Mouse (Mus musculus): Measurements from ENCODE around the gene Gtf2a1l. TPM values are rescaled to one million over a fixed set of nuclear protein-coding genes. Genes with fewer than 3 reads are reported as not detected.

Gene Gtf2a1l
- polyA plus RNA-seq, 1 experiment from 2014 or later = 0.47 TPM

GRCm38 (mm10) chr17:88669921-88670320 lies 1.5 kb downstream of the Gtf2a1l start:
- 22% methylated on average over 2 of the region's 2 CpGs for WGBS
- H3K27me3 ChIP-seq (replicated peaks; ENCODE audit: control insufficient read depth, insufficient read depth, low read length) = peaks cover 4% of the 10 kb centered on the region; the same call in 1 of the 2 replicates
- no peak overlapping the region for H3K4me2 ChIP-seq (ENCODE audit: low read depth, low read length)
- H3K9ac ChIP-seq (ENCODE audit: low read depth, low read length) = no peak overlapping the region
- no peaks in the 10 kb centered on the region for H3K9me3 ChIP-seq (ENCODE audit: control insufficient read depth, low read length)
- DNase-seq (ENCODE audit: low spot score) (peak; percentile 9), ATAC-seq (ENCODE audit: low read depth) (no peak)
- H3K4me3 ChIP-seq (ENCODE audit: low read depth, low read length) = no peak overlapping the region
- no peak overlapping the region for H3K27ac ChIP-seq (replicated peaks; ENCODE audit: low read depth, low read length)
- H3K36me3 ChIP-seq (ENCODE audit: control insufficient read depth, insufficient read depth, low read length) = no peaks in the 10 kb centered on the region
- peaks cover 12% of the 10 kb centered on the region; the same call in 1 of the 2 replicates for H3K4me1 ChIP-seq (ENCODE audit: control insufficient read depth, insufficient read depth, low read length)

DNA sequence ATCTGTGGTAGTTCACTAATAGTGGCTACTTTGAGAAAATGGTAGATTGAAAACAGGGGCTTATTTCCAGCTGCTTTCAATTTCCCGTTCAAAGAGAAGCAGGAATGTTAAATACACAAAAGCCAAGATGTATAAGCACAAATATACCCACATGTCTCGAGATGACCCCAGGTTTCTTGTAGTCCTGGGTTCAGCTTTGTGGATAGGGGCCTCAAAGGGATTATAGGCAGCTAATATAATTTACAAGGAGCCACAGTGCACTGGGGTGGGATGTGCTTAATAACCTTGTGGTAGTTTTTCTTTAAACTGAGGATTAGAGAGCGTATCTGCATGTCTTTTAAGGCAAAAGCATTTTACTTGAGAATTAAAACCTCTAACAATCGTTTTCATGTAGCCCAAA lies 2.3 kb downstream of the Gtf2a1l start:
- Histone ChIP-seq H3K4me1 (ENCODE audit: control insufficient read depth, insufficient read depth, low read length) (peaks cover 12% of the 10 kb centered on the region; the same call in 1 of the 2 replicates), H3K27me3 (replicated peaks; ENCODE audit: control insufficient read depth, insufficient read depth, low read length) (peaks cover 4% of the 10 kb centered on the region; the same call in 1 of the 2 replicates), H3K4me2 (ENCODE audit: low read depth, low read length) (no peak overlapping the region), H3K4me3 (ENCODE audit: low read depth, low read length) (no peak overlapping the region), H3K9ac (ENCODE audit: low read depth, low read length) (no peak overlapping the region), H3K36me3 (ENCODE audit: control insufficient read depth, insufficient read depth, low read length) (no peaks in the 10 kb centered on the region), H3K27ac (replicated peaks; ENCODE audit: low read depth, low read length) (no peak overlapping the region), H3K9me3 (ENCODE audit: control insufficient read depth, low read length) (no peaks in the 10 kb centered on the region)
- ATAC-seq (ENCODE audit: low read depth) = no peak
- 14% methylated on average over 4 of the region's 4 CpGs for WGBS
- DNase-seq (ENCODE audit: low spot score) = no peak

- Histone ChIP-seq H3K36me3 (ENCODE audit: control insufficient read depth, insufficient read depth, low read length) (no peaks in the 10 kb centered on the region), H3K4me2 (ENCODE audit: low read depth, low read length) (no peak overlapping the region), H3K4me1 (ENCODE audit: control insufficient read depth, insufficient read depth, low read length) (peaks cover 5% of the 10 kb centered on the region; the same call in 1 of the 2 replicates), H3K9ac (ENCODE audit: low read depth, low read length) (no peak overlapping the region), H3K27me3 (replicated peaks; ENCODE audit: control insufficient read depth, insufficient read depth, low read length) (no peaks in the 10 kb centered on the region), H3K27ac (replicated peaks; ENCODE audit: low read depth, low read length) (no peak overlapping the region), H3K4me3 (ENCODE audit: low read depth, low read length) (no peak overlapping the region), H3K9me3 (ENCODE audit: control insufficient read depth, low read length) (no peaks in the 10 kb centered on the region)
- ATAC-seq (ENCODE audit: low read depth) = no peak
- DNase-seq (ENCODE audit: low spot score) = no peak
- WGBS = 90% methylated on average over 23 of the region's 23 CpGs
These were observed 7.2 kb downstream of the Gtf2a1l start for GRCm38 (mm10) chr17:88675310-88676309.

GRCm38 (mm10) chr17:88688226-88688625 lies 19.8 kb downstream of the Gtf2a1l start:
- Histone ChIP-seq H3K4me1 (ENCODE audit: control insufficient read depth, insufficient read depth, low read length) (no peaks in the 10 kb centered on the region), H3K9ac (ENCODE audit: low read depth, low read length) (no peak overlapping the region), H3K27ac (replicated peaks; ENCODE audit: low read depth, low read length) (no peak overlapping the region), H3K27me3 (replicated peaks; ENCODE audit: control insufficient read depth, insufficient read depth, low read length) (no peaks in the 10 kb centered on the region), H3K9me3 (ENCODE audit: control insufficient read depth, low read length) (no peaks in the 10 kb centered on the region), H3K36me3 (ENCODE audit: control insufficient read depth, insufficient read depth, low read length) (no peaks in the 10 kb centered on the region), H3K4me2 (ENCODE audit: low read depth, low read length) (no peak overlapping the region), H3K4me3 (ENCODE audit: low read depth, low read length) (no peak overlapping the region)
- DNase-seq (ENCODE audit: low spot score) = no peak
- WGBS = 59% methylated on average over 11 of the region's 11 CpGs
- no peak for ATAC-seq (ENCODE audit: low read depth)

GRCm38 (mm10) chr17:88696656-88697333 lies 28.3 kb downstream of the Gtf2a1l start:
- peak; percentile 69 for DNase-seq (ENCODE audit: low spot score)
- WGBS = 31% methylated on average over 9 of the region's 9 CpGs
- H3K4me3 ChIP-seq (ENCODE audit: low read depth, low read length) = no peak overlapping the region
- no peaks in the 10 kb centered on the region for H3K9me3 ChIP-seq (ENCODE audit: control insufficient read depth, low read length)
- H3K4me2 ChIP-seq (ENCODE audit: low read depth, low read length) = peak overlapping the region; percentile 32
- H3K27ac ChIP-seq (replicated peaks; ENCODE audit: low read depth, low read length) = peak overlapping the region; percentile 61
- H3K4me1 ChIP-seq (ENCODE audit: control insufficient read depth, insufficient read depth, low read length) = peaks cover 4% of the 10 kb centered on the region; the same call in 1 of the 2 replicates
- ATAC-seq (ENCODE audit: low read depth) = peak; percentile 62; the same call in 1 of the 2 replicates
- no peaks in the 10 kb centered on the region for H3K27me3 ChIP-seq (replicated peaks; ENCODE audit: control insufficient read depth, insufficient read depth, low read length)
- H3K9ac ChIP-seq (ENCODE audit: low read depth, low read length) = no peak overlapping the region
- no peaks in the 10 kb centered on the region for H3K36me3 ChIP-seq (ENCODE audit: control insufficient read depth, insufficient read depth, low read length)

- Histone ChIP-seq H3K9me3 (ENCODE audit: control insufficient read depth, low read length) (no peaks in the 10 kb centered on the region), H3K36me3 (ENCODE audit: control insufficient read depth, insufficient read depth, low read length) (no peaks in the 10 kb centered on the region), H3K4me3 (ENCODE audit: low read depth, low read length) (no peak overlapping the region), H3K4me2 (ENCODE audit: low read depth, low read length) (no peak overlapping the region), H3K27ac (replicated peaks; ENCODE audit: low read depth, low read length) (no peak overlapping the region), H3K27me3 (replicated peaks; ENCODE audit: control insufficient read depth, insufficient read depth, low read length) (no peaks in the 10 kb centered on the region), H3K4me1 (ENCODE audit: control insufficient read depth, insufficient read depth, low read length) (peaks cover 8% of the 10 kb centered on the region), H3K9ac (ENCODE audit: low read depth, low read length) (no peak overlapping the region)
- DNase-seq (ENCODE audit: low spot score) = no peak
- ATAC-seq (ENCODE audit: low read depth) = no peak
These were observed 32.4 kb downstream of the Gtf2a1l start for GRCm38 (mm10) chr17:88700901-88701300.

- no peaks in the 10 kb centered on the region for H3K27me3 ChIP-seq (replicated peaks; ENCODE audit: control insufficient read depth, insufficient read depth, low read length)
- peaks cover 3% of the 10 kb centered on the region; the same call in 1 of the 2 replicates for H3K4me1 ChIP-seq (ENCODE audit: control insufficient read depth, insufficient read depth, low read length)
- no peak overlapping the region for H3K27ac ChIP-seq (replicated peaks; ENCODE audit: low read depth, low read length)
- H3K4me2 ChIP-seq (ENCODE audit: low read depth, low read length) = no peak overlapping the region
- DNase-seq (ENCODE audit: low spot score) (peak; percentile 59), ATAC-seq (ENCODE audit: low read depth) (no peak)
- H3K4me3 ChIP-seq (ENCODE audit: low read depth, low read length) = no peak overlapping the region
- no peaks in the 10 kb centered on the region for H3K9me3 ChIP-seq (ENCODE audit: control insufficient read depth, low read length)
- 17% methylated on average over 6 of the region's 6 CpGs for WGBS
- H3K9ac ChIP-seq (ENCODE audit: low read depth, low read length) = no peak overlapping the region
- no peaks in the 10 kb centered on the region for H3K36me3 ChIP-seq (ENCODE audit: control insufficient read depth, insufficient read depth, low read length)
These were observed 33.9 kb downstream of the Gtf2a1l start for GRCm38 (mm10) chr17:88702345-88702744.

- H3K4me2 ChIP-seq (ENCODE audit: low read depth, low read length) = no peak overlapping the region
- H3K27ac ChIP-seq (replicated peaks; ENCODE audit: low read depth, low read length) = no peak overlapping the region
- WGBS = 27% methylated on average over 4 of the region's 4 CpGs
- ATAC-seq (ENCODE audit: low read depth) = no peak
- DNase-seq (ENCODE audit: low spot score) = no peak
- no peaks in the 10 kb centered on the region for H3K9me3 ChIP-seq (ENCODE audit: control insufficient read depth, low read length)
- no peak overlapping the region for H3K9ac ChIP-seq (ENCODE audit: low read depth, low read length)
- H3K4me3 ChIP-seq (ENCODE audit: low read depth, low read length) = no peak overlapping the region
- no peaks in the 10 kb centered on the region for H3K27me3 ChIP-seq (replicated peaks; ENCODE audit: control insufficient read depth, insufficient read depth, low read length)
- H3K4me1 ChIP-seq (ENCODE audit: control insufficient read depth, insufficient read depth, low read length) = peaks cover 3% of the 10 kb centered on the region; the same call in 1 of the 2 replicates
- H3K36me3 ChIP-seq (ENCODE audit: control insufficient read depth, insufficient read depth, low read length) = no peaks in the 10 kb centered on the region
These were observed 34.7 kb downstream of the Gtf2a1l start for GRCm38 (mm10) chr17:88703112-88703511.

Measured in embryonic facial prominence, embryonic 14.5 days (tissue).